Mouse (Mus musculus) bone marrow, adult 2 months (tissue): ENCODE results near the gene Wdr73.

Experiments used
- CTCF ChIP-seq: fragments of 200-500 bp; IDR thresholded peaks from 2 replicates; pipeline ENCODE4 v1.5.1; 2011; ENCODE audit warnings: low read length, control low read depth; ENCODE audit not compliant: control insufficient read depth, insufficient read depth
- POLR2A ChIP-seq: fragments of 200-500 bp; IDR thresholded peaks from 2 replicates; pipeline ENCODE4 v1.6.1; 2011; ENCODE audit warnings: low read depth, mild to moderate bottlenecking, control low read depth, low read length, borderline replicate concordance; ENCODE audit not compliant: control insufficient read depth

DNA sequence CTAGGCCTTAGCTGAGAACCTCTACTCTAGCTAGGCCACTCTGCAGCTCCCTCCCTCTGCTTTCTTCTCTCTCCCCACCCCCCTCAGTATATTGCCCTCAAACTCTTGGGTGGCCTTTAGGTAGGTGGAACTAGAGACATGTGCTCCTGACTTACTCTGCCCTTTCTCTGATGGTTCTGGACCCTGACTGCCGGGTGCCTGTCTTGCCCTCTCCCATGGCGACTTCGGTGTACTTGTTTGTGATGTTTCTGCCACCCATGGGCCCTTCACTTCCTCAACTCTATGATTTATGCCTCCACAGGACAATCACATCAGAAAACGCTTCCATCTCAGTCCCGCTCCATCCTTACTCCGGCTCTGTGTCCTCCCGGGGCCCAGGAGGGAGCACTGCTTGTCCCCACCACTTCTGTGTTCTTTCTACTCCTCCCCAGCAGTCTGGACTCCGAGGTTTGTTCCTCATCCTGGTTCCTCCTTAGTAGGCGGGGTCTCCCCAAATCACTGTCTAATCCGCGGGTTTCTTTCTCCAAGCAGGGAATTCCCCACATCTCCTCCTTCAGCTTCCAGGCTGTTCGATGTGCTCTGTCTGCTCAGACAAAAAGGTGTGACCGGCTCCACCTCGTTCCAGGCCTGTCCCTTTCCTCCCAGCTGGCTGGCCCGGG is 55.3 kb downstream of the Wdr73 start:
- TF ChIP-seq CTCF (no peak), POLR2A (no peak)
